Mouse (Mus musculus) left cerebral cortex, adult 9 months (tissue): ENCODE measurements around the gene Msh6.
"Not testable (repeated sequence)": the region's sequence is repeated elsewhere in the genome, so short reads cannot be mapped to it uniquely, and the experiment has no call there.

Experiments
- DNase-seq, 2 experiments: peaks; one replicate each; pipeline ENCODE4 v3.0.0; 2022; ENCODE audit warnings: low spot score in 2 of 2

Msh6 gene

DNA sequence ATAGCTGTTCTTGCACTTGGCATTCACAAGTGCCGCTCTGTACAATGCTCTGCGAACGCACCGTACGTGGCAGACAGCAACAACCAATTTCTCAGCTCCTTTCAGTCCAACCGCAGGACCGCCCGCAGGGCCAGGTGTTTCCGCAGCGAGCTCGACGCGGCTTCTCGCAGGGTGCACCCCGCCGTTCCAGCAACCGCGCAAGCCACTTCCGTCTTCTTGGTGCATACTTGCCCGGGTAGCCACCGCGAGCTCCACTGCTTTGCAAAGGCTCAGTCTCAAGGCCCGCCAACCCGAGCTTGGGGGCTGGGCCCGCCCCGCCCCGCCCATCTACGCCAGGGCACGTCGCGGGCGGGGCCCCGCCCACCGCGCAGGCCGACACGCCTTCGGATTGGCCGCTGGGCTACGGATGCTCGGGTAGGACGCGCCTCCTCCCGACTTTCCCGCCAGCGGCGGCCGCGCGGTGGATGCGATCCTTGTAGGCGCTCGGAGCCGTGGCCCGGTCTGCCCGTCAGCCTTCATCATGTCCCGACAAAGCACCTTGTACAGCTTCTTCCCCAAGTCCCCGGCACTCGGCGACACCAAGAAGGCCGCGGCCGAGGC, at the start of gene Msh6:
TSS of gene Msh6 (plus strand) at position 434 of the 600 bp plus-strand sequence.
- peak; percentile 51 to 80 for DNase-seq

DNA sequence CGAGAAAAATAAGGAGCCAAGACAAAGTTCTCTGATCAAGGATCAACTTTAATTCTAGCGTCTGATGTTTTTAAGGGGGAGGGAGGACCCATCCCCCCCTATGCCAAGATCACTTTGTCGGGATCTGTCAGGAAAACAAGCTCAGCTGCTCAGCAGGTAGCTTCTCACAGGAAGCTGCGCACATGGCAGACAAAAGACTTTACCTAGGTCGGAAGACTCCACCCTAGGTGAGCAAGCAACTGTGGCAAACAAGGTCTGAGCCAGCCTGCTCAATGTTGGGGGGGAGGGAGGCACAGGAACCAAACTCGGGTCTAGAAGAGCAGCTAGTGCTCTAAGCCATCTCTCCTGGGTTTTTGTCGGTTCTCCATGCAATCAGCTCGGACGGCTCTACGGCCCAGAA, 40.5 kb upstream of the Msh6 start:
- no peak for DNase-seq

DNA sequence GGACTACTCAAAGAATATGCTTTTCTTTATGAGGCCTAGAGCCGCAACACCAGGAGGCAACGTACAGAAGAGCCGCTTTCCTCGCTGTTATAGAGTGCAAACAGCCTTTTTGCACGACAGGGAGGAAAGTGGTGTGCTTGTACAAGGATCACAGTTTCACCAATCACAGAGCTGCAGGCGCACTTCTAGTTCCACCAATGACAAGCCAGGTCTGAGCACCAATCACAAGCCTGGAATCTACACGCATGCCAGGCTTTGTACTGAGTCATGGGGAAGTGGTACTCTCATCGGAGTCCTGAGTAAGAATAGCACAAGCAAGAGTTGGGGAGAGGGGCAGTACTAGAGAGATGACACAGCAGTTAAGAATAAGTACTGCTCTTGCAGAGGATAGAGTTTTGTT, 40.1 kb upstream of the Msh6 start:
- DNase-seq: no peak

DNA sequence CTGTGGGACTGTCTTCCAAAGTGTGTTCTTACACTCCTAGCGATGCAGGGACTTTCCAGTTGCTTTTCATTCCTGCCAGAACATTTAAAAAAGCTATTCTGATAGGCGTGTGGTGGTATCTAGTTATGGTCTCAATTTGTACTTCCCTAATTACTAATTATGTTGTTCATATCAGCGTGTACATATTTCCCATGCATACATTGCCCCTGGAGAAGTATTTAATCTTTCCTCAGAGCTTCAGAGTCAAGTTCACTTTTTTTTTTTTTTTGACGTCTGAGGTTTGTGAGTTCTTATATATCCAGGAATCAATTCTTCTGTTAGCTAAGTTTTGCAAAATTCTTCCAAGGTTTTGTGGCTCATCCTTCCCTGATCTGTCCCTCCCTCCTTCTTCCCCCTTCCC, 38.7 kb upstream of the Msh6 start:
- DNase-seq: no peak

DNA sequence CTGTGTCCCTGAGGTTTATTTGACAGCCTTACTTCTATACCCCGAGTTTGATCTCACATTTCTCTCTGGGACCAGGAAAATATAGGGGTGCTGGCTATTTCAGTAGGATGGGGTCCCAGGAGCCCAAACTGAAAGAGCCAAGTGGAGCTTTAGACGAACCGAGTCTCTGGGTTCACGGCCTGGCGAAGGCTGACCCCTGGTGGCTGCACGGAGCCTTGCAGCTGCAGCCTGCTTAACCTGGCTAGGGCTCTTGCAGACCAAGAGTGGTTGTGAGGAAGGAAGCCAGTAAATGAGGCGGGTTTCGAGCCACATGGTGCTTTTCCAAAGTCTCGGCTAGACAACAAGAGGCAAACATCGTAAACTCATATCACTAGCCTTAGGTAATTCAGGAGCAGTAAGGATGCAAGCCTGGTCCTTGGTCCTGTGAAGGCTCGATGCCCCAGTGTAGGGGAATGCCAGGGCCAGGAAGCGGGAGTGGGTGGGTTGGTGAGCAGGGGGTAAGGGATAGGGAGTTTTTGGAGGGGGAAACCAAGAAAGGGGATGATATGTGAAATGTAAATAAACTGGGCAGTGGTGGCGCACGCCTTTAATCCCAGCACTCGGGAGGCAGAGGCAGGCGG, 25.8 kb upstream of the Msh6 start:
- peak; percentile 22 to 85 for DNase-seq

DNA sequence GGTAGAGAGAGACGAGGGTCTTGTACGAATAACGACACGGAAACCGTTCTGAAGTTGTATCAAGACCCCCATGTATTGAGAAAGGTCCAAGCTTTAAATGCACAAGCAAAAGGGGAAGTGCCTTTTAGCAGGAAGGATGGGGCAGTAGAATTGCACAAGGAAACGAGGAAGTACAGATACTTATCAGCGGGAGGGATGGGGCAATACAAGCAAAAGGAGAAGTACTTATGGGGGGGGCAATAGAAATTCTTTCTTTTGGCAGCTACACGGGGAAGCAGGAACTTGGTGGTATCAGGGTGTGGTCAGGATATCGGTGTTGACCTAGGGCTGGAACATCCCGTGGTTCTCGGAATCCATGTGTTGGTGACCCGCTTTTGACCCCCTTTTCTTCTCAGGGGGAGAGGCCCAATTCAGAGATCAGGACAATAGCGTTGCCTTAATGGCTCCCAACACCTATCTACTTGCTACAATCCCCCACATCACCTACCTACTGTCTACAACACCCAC, 20.2 kb upstream of the Msh6 start:
- not testable (repeated sequence) for DNase-seq

DNA sequence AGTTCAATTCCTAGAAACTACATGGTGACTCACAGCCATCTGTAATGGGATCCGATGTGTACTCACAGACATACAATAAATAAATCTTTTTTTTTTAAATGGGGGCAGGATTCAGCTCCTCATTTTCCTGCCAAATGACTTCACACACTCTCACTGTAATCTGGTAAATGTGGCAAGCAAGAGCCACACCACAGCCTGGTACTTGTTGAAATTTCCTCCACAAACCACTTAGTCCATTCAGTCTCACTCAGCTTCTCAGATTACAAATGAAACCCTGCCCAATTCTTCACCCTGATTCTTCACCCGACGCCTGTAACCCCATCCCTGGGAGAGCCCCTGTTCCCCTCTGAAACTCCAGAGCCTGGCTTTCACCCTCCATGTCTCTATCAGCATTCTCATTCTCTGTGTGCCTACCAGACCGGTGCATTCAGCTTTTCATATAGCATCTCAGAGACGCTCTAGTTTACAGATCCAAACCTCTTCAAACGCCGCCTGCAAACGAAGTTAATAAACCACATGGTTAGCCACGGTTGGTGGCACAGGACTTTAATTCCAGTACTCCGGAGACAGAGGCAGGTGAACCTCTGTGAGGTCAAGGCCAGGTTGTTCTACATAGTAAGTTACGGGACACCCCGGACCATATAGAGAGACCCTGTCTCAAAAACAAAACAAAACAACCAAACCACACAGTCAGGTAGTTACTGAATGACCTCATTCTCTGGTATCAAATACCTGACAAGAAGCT, 17.6 kb upstream of the Msh6 start:
- DNase-seq: no peak

DNA sequence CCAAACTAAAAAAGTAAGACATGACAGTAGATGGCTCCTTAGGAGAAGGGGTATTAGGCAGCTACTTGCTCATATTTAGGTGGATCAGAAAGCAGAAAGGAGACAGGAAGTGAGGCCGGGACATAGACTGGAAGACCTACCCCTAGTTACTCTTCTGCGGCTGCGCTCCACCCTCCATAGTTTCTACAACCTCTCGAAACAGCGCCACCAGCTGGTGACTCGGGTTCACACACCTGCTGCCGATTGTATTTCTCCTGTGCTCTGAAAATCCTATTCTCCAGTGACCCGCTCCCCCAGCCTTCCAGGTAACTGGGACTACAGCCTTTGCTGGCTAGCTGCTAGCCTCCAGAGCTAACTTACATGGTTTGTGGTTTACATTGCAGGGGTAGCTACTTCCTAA, 16.6 kb upstream of the Msh6 start:
- DNase-seq: no peak

DNA sequence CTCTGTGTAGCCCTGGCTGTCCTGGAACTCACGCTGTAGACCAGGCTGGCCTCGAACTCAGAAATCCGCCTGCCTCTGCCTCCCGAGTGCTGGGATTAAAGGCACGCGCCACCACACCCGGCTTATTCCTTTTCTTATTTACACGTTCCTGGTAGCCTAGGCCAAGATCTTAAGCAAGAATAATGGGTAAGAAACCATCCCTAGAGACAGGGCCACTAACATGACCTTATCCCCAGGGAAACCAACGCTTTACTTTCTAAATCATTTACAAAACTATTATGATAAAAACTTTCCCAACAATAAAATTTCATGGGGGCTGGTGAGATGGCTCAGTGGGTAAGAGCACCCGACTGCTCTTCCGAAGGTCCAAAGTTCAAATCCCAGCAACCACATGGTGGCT, 15.5 kb upstream of the Msh6 start:
- DNase-seq: not testable (repeated sequence)

DNA sequence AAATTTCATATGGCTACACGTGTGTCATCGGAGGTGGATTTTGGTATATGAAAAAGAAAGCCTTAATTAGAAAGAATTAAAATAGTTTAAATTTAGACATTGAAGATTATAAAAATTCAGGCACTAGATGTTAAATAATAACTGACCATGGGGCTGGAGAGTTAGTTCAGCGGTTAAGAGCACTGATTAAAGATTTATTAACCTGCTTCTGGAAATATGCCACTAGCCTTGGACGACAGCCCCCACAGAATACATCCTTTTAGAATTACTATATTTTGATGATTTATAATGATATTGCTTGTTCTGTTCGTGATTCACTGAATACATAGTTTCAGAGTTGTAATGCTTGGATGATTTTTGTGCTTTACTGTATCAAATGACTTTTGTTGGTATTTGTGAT, 14.9 kb upstream of the Msh6 start:
- DNase-seq: not testable (repeated sequence)

DNA sequence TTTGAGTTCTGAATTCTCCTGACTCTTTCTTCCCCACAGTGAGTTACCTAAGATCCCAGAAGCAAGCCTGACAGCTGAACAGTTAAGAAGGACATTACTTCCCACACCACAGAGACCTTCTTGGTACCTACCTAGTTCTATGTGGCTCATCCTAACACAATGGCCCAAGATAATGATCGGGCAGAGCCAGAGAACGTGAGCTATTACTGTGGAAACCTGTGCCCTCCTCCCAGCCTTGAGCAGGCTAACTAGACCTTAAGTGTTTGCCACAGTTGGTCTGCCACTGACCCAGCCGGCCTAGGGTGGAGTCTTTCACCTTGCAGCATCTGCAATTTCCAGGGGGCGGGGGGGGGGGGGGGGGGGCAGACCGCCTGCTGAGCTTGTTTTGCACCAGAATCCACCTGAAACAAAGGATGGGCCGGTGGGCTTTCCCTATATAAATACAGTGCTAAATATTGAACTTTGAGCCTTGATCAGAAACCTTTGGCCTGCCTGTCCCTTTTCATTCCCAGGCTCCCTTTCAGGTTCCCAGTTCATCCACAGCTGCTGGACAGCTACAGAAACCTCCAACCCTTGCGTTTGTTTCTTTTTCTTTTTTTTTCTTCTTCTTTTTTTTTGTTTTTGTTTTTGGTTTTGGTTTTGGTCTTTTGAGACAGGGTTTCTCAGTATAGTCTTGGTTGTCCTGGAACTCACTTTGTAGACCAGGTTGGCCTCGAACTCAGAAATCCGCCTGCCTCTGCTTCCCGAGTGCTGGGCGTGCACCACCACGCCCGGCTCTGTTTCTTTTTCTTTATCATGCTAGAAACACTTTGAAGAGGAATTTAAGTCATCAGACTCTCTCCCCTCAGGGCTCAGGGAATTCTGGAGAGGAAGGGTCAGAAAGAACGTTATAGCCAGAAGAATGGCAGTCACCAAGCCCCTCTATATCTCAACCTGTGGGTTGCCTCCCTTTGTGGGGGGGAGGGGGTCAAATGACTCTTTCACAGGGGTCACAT, 11.5 kb upstream of the Msh6 start:
- DNase-seq: no peak

DNA sequence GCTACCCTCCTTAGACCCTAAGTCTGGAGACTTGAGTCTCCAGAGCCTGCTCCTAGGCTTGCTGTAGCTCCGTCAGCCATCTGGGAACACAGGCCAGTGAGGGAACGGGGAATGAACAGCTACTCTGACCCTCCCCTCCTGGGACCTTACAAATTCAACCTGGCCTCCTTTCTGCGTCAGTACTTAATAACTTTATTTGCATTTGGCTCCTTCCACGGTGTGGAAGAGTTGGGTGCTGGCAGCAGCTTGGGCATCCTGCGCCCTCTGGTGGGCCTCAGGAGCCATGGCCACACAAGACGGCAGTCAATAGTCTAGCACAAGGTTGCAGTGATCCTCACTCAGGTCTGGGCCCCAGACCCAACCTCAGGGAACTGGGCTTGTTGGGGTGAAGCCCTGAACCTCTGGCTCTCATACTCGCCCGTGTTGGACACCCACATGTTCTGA, 6.4 kb upstream of the Msh6 start:
- DNase-seq: not testable (repeated sequence)

DNA sequence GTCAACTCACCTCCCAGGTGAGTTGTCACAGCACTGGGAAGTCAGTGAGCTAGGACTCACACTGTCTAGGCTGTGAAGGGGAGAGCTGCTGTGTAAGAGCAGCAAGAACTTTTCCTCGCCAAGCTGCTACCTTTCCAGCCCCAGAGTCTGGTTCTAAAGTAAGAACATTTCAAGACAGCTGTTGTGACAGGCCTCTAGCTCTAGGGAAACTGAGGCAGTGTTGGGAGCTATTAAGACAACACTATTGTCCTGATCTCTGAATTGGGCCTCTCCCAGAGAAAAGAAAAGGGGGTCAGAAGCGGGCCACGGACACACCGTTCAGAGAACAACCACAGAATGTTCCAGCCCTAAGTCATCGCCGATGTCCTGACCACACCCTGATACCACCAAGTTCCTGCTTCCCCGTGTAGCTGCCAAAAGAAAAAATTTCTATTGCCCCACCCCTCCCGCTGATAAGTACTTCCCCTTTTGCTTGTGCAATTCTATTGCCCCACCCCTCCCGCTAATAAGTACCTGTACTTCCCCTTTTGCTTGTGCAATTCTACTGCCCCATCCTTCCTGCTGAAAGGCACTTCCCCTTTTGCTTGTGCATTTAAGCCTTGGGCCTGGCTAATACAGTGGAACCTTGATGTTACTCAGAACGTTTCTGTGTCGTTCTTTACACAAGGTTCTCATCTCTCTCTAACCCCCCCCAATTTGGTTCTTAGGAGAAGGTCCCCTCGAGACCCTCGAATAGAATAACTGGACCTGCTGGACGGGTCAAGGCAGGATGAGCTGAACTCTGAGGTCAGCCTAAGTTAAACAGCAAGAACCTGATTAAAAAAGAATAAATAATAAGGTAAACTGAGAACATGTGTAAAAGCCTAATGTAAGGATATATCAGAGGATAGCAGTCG, 2.9 kb upstream of the Msh6 start:
- not testable (repeated sequence) for DNase-seq

DNA sequence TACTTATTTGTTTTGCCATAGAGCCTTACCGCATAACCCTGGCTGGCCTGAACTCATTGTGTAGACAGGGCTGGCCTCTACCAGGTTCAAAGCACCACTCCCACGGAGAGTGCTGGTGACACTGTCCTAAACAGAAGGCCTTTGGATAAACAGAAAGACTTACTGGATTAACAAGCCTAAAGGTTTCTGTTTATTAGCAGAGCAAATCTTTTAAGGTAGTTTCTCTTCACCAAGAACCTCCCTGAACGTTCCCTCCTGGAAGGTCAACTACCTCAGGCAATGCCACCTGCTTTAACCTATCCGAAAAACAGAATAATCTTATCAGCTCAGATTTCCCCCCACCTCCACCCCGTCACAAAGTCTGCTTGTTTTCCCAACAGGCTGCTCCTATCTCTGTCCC, 2.0 kb upstream of the Msh6 start:
- DNase-seq: no peak

DNA sequence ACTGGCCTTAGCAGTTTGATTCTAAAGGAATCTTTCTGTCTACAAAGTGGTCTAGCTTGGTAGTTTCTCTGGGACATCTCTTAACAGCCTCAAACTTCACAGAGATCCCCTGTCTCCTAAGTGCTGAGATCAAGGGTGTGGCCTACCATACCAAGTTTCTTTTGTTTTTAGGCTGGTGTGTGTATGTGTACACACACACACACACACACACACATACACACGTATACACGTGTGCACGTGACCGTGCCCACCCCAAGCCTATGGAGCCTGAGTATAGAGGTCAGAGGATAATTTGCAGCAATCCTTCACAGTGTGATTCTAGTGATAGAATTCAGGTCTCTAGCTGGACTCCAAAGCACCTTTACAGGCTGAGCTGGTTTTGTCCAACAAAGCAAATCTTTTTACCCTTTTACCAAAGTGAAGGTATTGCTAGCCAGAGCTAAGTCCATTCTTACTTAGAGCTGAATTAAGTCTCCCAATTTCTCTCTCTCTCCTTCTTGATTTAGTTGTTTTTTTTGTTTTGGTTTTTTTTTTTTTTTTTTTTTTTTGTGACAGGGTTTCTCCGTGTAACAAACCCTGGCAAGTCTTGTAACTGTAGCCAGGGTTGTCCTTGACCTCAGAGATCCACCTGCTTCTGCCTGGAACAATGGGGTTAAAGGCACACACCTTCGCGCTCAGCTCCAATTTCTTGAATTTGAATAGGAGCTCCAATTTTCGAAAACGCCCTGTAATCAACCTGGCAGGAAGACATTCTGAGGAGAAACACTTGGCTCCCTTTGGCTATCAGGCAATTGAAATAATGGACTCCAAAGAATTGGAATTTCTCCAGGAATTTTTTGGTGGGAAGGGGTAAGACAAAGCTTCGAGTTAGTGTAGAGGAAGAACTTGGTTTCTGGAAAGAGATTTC, 1.3 kb upstream of the Msh6 start:
- DNase-seq: no peak

DNA sequence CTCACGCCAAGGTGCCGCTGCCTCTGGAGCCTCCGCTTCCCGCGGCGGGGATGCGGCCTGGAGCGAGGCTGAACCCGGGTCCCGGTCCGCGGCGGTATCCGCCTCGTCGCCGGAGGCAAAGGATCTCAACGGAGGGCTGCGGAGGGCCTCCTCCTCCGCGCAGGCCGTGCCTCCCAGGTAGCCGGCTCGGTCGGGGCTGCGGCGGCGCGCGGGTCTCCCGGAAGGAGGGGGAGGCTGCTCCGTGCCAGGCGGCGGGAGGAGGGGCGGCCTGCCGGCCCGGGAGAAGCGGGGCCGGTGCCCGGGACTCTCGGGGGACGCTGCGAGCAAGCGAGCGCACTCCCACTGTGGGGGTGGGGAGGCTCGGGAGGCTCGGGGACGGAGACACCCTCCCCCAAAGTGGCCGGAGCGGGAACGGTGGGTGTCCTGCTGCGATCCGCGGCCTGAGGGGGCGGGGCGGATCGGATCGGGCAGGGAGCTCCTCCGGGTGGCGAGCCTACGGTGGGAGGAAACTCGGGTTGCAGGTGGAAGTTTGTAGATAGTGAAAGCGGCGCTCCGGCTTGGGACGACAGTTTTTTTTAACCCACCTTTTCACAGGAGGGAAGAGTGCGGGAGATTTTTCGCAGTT, 479 bp downstream of the Msh6 start:
- peak in 1 of 2 experiments; percentile 8 for DNase-seq

DNA sequence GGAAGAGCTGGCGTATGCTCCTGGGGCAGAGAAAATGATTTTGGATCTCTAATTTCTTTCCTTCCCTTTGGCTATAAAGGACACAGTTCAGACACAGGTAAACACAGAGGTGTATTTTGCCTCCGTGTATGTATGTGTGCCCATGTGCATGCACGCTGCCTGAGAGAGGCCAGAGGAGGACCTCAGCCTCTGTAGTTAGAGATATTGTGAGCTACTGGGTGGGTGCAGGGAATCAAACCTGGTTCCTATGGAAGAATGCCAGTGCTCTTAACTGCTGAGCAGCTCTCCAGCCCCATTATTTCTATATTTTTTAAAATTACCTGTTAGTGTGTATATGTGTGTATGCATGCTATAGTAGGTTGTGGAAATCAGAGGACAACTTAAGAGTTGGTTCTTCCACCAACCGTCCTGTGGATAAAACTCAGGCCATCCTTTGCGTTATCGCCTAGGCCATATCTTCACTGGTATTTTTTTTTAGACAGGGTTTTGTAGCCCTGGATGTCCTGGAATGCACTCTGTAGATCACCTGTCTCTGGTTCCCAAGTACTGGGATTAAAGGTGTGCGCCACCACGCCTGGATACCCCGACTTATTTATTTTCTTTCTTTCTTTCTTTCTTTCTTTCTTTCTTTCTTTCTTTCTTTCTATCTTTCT, 1.4 kb downstream of the Msh6 start:
- DNase-seq: no peak

DNA sequence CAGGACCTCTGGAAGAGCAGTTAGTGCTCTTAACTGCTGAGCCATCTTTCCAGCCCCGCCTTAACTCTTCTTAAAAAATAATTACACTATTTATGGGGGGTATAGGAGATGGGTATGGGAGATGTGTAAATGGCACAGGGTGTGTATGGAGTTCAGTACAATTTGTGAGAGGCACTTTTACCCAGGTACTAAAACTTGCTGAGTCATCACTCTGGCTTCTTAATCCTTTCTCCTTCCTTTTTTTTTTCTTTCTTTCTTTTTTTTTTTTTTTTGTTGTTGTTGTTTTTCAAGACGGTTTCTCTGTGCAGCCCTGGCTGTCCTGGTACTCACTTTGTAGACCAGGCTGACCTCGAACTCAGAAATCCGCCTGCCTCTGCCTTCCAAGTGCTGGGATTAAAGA, 2.1 kb downstream of the Msh6 start:
- DNase-seq: not testable (repeated sequence)

DNA sequence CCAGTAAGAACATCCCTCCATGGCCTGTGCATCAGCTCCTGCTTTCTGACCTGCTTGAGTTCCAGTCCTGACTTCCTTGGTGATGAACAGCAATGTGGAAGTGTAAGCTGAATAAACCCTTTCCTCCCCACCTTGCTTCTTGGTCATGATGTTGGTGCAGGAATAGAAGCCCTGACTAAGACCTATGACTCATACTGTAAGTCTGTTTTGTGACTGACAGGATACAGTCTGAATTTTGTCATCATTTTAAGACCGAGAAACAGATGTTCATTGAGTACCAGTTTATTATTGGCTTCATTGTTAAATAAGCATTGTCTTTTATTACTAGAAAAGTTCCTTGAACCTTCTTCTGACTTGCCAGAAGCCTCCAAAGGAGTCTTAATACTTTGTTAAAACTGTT, 4.8 kb downstream of the Msh6 start:
- DNase-seq: not testable (repeated sequence)
